Mouse (Mus musculus): ENCODE results near the gene H2afj. TPM values are rescaled to one million over a fixed set of nuclear protein-coding genes. Genes with fewer than 3 reads are reported as not detected.

The H2afj gene
- total and polyA plus RNA-seq, 2 experiments from 2014 or later = 42.0 to 116 TPM

DNA sequence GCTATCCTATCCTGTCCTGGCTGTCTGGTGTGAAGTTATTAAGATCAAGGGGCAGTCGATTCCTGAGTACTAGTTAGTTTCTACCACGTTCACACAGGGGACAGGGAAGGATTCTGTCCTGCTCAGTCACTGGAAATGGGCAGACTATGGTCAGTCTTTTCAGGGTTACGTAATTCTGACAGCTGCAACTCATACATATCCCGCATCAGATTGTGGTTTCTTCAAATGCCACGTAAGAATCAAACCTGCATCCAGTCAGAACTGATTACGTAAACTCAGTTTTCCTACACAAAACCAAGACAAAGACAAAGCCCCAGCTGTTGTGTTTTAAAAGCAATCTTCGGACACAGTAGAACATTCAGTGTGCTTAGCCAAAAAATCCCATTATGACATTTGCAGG is 7.3 kb downstream of the H2afj start:
- no peak overlapping the region for H3K9ac ChIP-seq (replicated peaks; ENCODE audit: low read length)
- no peak for DNase-seq (ENCODE audit: low spot score)
- ATAC-seq = no peak
- H3K4me1 ChIP-seq (ENCODE audit: insufficient read depth, low read length) = no peaks in the 10 kb centered on the region
- H3K9me3 ChIP-seq (ENCODE audit: low read length) = no peaks in the 10 kb centered on the region
- H3K27me3 ChIP-seq (ENCODE audit: insufficient read depth, low read length) = no peaks in the 10 kb centered on the region
- H3K4me2 ChIP-seq (ENCODE audit: low read depth, low read length) = no peak overlapping the region
- 95% methylated on average over 7 of the region's 7 CpGs for WGBS
- H3K4me3 ChIP-seq (ENCODE audit: low read length) = no peak overlapping the region
- peaks cover 65% of the 10 kb centered on the region for H3K36me3 ChIP-seq (ENCODE audit: insufficient read depth, low read length)
- TF ChIP-seq CTCF (IDR thresholded peaks at IDR 0.05; ENCODE audit: low read depth) = no peak
- H3K27ac ChIP-seq = no peak overlapping the region

DNA sequence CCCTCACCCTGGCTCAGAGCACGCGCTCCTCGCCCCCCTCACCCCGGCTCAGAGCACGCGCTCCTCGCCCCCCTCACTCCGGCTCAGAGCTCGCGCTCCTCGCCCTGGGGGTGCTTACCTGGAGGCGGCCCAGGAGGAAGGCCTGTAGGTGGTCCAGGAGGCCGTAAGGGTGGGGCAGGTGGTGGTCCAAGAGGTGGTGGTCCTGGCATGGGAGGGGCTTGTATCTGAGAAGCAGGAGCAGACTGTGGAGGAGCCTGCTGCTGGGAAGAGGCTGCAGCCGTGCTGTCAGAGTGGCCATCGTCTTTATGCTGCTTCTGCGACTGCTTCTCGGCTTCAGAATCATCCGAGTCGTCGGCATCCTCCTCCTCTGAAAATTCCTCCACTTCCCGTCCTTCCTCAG is 8.8 kb downstream of the H2afj start:
- Histone ChIP-seq H3K4me2 (ENCODE audit: low read depth, low read length) (no peak overlapping the region), H3K27ac (no peak overlapping the region), H3K4me1 (ENCODE audit: insufficient read depth, low read length) (no peaks in the 10 kb centered on the region), H3K27me3 (ENCODE audit: insufficient read depth, low read length) (no peaks in the 10 kb centered on the region), H3K9me3 (ENCODE audit: low read length) (no peaks in the 10 kb centered on the region), H3K9ac (replicated peaks; ENCODE audit: low read length) (no peak overlapping the region), H3K4me3 (ENCODE audit: low read length) (no peak overlapping the region), H3K36me3 (ENCODE audit: insufficient read depth, low read length) (peaks cover 78% of the 10 kb centered on the region)
- TF ChIP-seq CTCF (IDR thresholded peaks at IDR 0.05; ENCODE audit: low read depth) = no peak
- 94% methylated on average over 21 of the region's 21 CpGs for WGBS
- no peak for DNase-seq (ENCODE audit: low spot score)
- ATAC-seq = no peak

DNA sequence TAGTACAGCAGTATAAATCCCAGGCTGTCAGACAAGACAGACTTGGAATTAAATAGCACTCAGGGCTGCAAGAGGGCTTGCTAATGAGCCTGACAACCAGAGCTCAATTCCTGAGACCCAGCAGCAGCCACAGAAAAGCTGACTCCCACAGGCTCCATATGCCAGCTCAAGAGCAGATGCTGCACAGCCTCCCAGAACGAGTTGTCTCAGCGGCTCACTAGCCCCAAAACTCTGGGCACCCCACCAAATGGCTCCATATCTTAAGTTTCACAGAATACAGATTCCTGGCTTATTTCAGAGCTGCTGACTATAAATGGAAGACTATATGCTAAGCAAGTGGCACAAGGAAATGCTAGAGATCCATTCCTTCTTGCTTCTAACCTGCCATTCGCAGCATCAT is 9.5 kb downstream of the H2afj start:
- no peaks in the 10 kb centered on the region for H3K9me3 ChIP-seq (ENCODE audit: low read length)
- H3K4me3 ChIP-seq (ENCODE audit: low read length) = no peak overlapping the region
- no peak overlapping the region for H3K9ac ChIP-seq (replicated peaks; ENCODE audit: low read length)
- no peak for TF ChIP-seq CTCF (IDR thresholded peaks at IDR 0.05; ENCODE audit: low read depth)
- peaks cover 77% of the 10 kb centered on the region for H3K36me3 ChIP-seq (ENCODE audit: insufficient read depth, low read length)
- H3K4me2 ChIP-seq (ENCODE audit: low read depth, low read length) = no peak overlapping the region
- no peak for ATAC-seq
- WGBS = 83% methylated on average over 3 of the region's 3 CpGs
- no peak for DNase-seq (ENCODE audit: low spot score)
- no peaks in the 10 kb centered on the region for H3K27me3 ChIP-seq (ENCODE audit: insufficient read depth, low read length)
- no peak overlapping the region for H3K27ac ChIP-seq
- no peaks in the 10 kb centered on the region for H3K4me1 ChIP-seq (ENCODE audit: insufficient read depth, low read length)

DNA sequence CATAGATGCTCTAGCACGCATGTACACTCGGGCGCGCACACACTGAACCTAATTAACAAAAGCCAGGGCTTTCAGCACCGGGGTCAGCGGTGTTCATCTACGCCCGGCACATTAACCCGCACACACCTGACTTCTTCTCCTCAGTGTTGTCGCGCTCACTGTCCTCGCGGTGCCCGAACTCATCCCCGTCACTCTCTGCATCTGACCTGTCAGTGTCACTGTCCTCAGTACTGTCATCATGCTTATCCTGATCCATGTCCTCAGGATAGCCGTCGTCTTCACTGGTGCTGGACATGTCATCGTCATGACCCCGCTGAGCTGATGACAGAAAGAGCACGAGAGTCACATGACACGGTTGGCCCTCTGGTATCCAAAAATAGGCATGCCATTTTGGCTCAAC is 12.3 kb downstream of the H2afj start:
- ATAC-seq (no peak), DNase-seq (ENCODE audit: low spot score) (no peak)
- Histone ChIP-seq H3K9ac (replicated peaks; ENCODE audit: low read length) (no peak overlapping the region), H3K4me1 (ENCODE audit: insufficient read depth, low read length) (no peaks in the 10 kb centered on the region), H3K9me3 (ENCODE audit: low read length) (no peaks in the 10 kb centered on the region), H3K4me3 (ENCODE audit: low read length) (no peak overlapping the region), H3K4me2 (ENCODE audit: low read depth, low read length) (no peak overlapping the region), H3K27ac (no peak overlapping the region), H3K36me3 (ENCODE audit: insufficient read depth, low read length) (peaks cover 74% of the 10 kb centered on the region), H3K27me3 (ENCODE audit: insufficient read depth, low read length) (no peaks in the 10 kb centered on the region)
- WGBS = 97% methylated on average over 21 of the region's 21 CpGs
- no peak for TF ChIP-seq CTCF (IDR thresholded peaks at IDR 0.05; ENCODE audit: low read depth)

DNA sequence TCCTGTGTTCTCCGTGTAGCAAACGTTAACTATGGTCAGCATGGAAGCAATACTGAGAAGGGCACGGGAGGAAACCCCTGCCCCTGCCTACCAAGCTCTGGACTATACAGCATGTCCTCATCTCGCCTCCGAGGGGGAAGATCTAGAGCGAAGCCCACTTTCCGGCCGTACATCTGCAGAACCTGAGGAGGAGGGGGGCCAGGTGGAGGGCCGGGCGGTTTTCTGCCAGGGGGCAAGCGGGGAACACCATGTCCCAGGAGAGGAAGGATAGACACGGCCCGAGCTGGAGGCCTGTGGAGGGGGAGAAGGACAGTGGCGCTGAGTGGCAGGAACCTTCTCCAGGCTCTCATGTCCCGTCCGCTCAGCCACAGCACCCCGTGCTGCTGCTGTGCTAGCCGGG is 13.0 kb downstream of the H2afj start:
- Histone ChIP-seq H3K9me3 (ENCODE audit: low read length) (no peaks in the 10 kb centered on the region), H3K4me3 (ENCODE audit: low read length) (no peak overlapping the region), H3K4me1 (ENCODE audit: insufficient read depth, low read length) (no peaks in the 10 kb centered on the region), H3K4me2 (ENCODE audit: low read depth, low read length) (no peak overlapping the region), H3K36me3 (ENCODE audit: insufficient read depth, low read length) (peaks cover 67% of the 10 kb centered on the region), H3K27me3 (ENCODE audit: insufficient read depth, low read length) (no peaks in the 10 kb centered on the region), H3K27ac (no peak overlapping the region), H3K9ac (replicated peaks; ENCODE audit: low read length) (no peak overlapping the region)
- no peak for TF ChIP-seq CTCF (IDR thresholded peaks at IDR 0.05; ENCODE audit: low read depth)
- no peak for ATAC-seq
- 99% methylated on average over 18 of the region's 18 CpGs for WGBS
- DNase-seq (ENCODE audit: low spot score) = no peak

DNA sequence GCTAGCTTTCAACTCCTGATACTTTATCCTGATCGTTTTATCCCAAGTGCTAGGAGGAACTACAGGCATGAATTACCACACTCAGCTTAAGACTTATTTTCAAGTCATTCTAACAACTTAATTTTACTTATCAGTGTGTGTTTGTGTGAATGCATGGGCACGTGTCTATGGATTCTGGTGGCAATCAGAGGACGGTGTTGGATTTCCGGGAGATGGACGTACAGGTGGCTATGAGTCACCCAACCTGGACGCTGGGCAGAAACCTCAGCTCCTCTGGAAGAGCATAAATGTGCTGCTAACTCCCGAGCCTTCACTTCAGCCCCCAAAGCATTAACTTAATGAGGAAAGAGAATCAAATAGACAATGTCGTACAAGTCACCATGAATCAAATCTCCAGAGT is 16.9 kb downstream of the H2afj start:
- no peak overlapping the region for H3K27ac ChIP-seq
- no peak overlapping the region for H3K4me2 ChIP-seq (ENCODE audit: low read depth, low read length)
- 0 out of 2 replicates have a peak, but pooled peaks cover 3% of the 10 kb centered on the region for H3K4me1 ChIP-seq (ENCODE audit: insufficient read depth, low read length)
- no peak overlapping the region for H3K9ac ChIP-seq (replicated peaks; ENCODE audit: low read length)
- peaks cover 34% of the 10 kb centered on the region for H3K36me3 ChIP-seq (ENCODE audit: insufficient read depth, low read length)
- no peaks in the 10 kb centered on the region for H3K9me3 ChIP-seq (ENCODE audit: low read length)
- no peaks in the 10 kb centered on the region for H3K27me3 ChIP-seq (ENCODE audit: insufficient read depth, low read length)
- DNase-seq (ENCODE audit: low spot score) (no peak), ATAC-seq (no peak)
- no peak for TF ChIP-seq CTCF (IDR thresholded peaks at IDR 0.05; ENCODE audit: low read depth)
- 95% methylated on average over 8 of the region's 8 CpGs for WGBS
- H3K4me3 ChIP-seq (ENCODE audit: low read length) = no peak overlapping the region

DNA sequence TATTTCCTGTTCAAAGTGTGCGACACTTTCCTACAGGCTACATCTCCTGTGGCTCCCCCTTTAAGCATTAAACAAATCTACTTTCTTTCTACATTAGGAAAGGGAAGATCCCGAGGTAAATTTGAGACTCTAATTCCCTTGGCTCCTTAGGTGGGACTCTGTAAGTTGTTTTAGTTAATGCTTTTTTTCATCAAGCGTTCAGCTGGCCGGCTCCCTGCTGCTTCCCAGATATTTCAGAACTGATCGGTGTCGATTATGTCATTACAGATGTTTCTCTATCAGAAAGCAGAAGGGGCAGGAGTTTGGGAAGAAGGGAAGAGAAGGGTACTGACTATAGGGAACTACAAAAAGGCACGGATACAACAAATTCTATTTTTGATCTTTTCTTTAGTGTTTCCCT is 19.1 kb downstream of the H2afj start:
- Histone ChIP-seq H3K9ac (replicated peaks; ENCODE audit: low read length) (peak overlapping the region; percentile 95), H3K9me3 (ENCODE audit: low read length) (no peaks in the 10 kb centered on the region), H3K4me2 (ENCODE audit: low read depth, low read length) (peak overlapping the region; percentile 57), H3K4me3 (ENCODE audit: low read length) (peak overlapping the region; percentile 94), H3K27me3 (ENCODE audit: insufficient read depth, low read length) (no peaks in the 10 kb centered on the region), H3K36me3 (ENCODE audit: insufficient read depth, low read length) (peaks cover 12% of the 10 kb centered on the region), H3K27ac (peak overlapping the region; percentile 88), H3K4me1 (ENCODE audit: insufficient read depth, low read length) (0 out of 2 replicates have a peak, but pooled peaks cover 3% of the 10 kb centered on the region)
- 18% methylated on average over 7 of the region's 7 CpGs for WGBS
- TF ChIP-seq CTCF (IDR thresholded peaks at IDR 0.05; ENCODE audit: low read depth) = no peak
- ATAC-seq (no peak), DNase-seq (ENCODE audit: low spot score) (no peak)

All from hindbrain, postnatal 0 days (tissue).